Mouse (Mus musculus) bone marrow, adult 2 months (tissue): ENCODE measurements around the gene Ube2d2b.

ENCODE experiments used
- CTCF ChIP-seq: fragments of 200-500 bp; IDR thresholded peaks from 2 replicates; pipeline ENCODE4 v1.5.1; 2011; ENCODE audit warnings: low read length, control low read depth; ENCODE audit not compliant: control insufficient read depth, insufficient read depth
- POLR2A ChIP-seq: fragments of 200-500 bp; IDR thresholded peaks from 2 replicates; pipeline ENCODE4 v1.6.1; 2011; ENCODE audit warnings: low read depth, mild to moderate bottlenecking, control low read depth, low read length, borderline replicate concordance; ENCODE audit not compliant: control insufficient read depth

- no peak for TF ChIP-seq CTCF
- TF ChIP-seq POLR2A, result no peak
Measured at GRCm38 (mm10) chr5:107873886-107874302, 44.0 kb downstream of the Ube2d2b start.
